Mouse (Mus musculus): ENCODE data around the gene Apobec3. TPM values are rescaled to one million over a fixed set of nuclear protein-coding genes. Genes with fewer than 3 reads are reported as not detected.
"Not testable (repeated sequence)": the region's sequence is repeated elsewhere in the genome, so short reads cannot be mapped to it uniquely, and the experiment has no call there.

Apobec3 gene
- polyA plus RNA-seq, 1 experiment from 2014 or later: 38.5 TPM

GRCm38 (mm10) chr15:79931496-79932141, 40.2 kb downstream of the Apobec3 start:
- Histone ChIP-seq H3K4me1 (peaks cover 44% of the 10 kb centered on the region), H3K4me3 (peak overlapping the region; percentile 63), H3K36me3 (no peaks in the 10 kb centered on the region), H3K27me3 (peaks cover 48% of the 10 kb centered on the region), H3K27ac (no peak overlapping the region), H3K4me2 (peak overlapping the region; percentile 92), H3K9me3 (no peaks in the 10 kb centered on the region), H3K9ac (no peak overlapping the region; the same call in 1 of the 2 replicates)
- WGBS: 20% methylated on average over 13 of the region's 13 CpGs
- no peak for ATAC-seq (ENCODE audit: borderline replicate concordance, extremely low read depth, low FRiP score, low TSS enrichment)

DNA sequence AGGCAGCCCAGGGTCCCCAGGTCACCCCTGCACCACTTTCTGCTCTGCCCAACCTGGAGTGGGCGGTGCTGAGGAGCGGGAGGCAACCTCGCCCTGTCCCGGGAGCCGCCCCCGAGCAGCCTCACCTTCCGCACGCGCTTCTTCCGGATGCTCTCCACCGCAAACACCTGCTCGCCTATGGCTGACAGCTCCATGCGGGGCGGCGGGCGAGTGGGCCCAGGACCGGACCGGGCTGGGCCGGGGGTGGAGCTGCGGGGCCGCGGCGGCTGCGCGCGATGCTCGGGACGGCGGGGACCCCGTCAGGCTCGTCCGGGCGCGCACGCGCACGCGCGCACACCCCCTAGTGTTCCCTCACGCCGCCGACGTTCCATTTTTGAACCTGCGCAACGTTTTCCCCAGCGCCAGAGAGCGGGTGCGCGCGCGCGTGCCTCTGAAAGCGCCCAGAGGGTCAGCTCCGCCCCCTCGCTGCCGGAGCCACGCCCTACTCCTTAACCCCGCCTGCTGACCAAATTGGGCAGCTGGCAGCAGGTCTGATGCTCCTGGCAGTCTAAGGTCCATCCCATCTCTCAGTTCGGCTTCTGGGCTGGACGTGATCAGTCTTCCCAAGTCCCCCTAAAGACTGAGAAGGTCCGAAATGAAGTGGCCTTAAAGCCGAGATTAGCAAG, 41.0 kb downstream of the Apobec3 start:
- Histone ChIP-seq H3K4me1 (peaks cover 39% of the 10 kb centered on the region), H3K27ac (peak overlapping the region; percentile 50; the same call in 1 of the 2 replicates), H3K9me3 (no peaks in the 10 kb centered on the region), H3K27me3 (peaks cover 48% of the 10 kb centered on the region), H3K36me3 (no peaks in the 10 kb centered on the region), H3K9ac (peak overlapping the region; percentile 37; the same call in 1 of the 2 replicates), H3K4me3 (peak overlapping the region; percentile 63), H3K4me2 (peak overlapping the region; percentile 92)
- 2% methylated on average over 60 of the region's 62 CpGs for WGBS
- ATAC-seq (ENCODE audit: borderline replicate concordance, extremely low read depth, low FRiP score, low TSS enrichment): peak; percentile 53

GRCm38 (mm10) chr15:79933052-79933669, 41.7 kb downstream of the Apobec3 start:
- H3K4me1 ChIP-seq: peaks cover 32% of the 10 kb centered on the region
- H3K9me3 ChIP-seq: no peaks in the 10 kb centered on the region
- H3K4me3 ChIP-seq: peak overlapping the region; percentile 63
- H3K36me3 ChIP-seq: no peaks in the 10 kb centered on the region
- WGBS: 5% methylated on average over 22 of the region's 22 CpGs
- H3K27me3 ChIP-seq: peaks cover 48% of the 10 kb centered on the region
- no peak overlapping the region for H3K27ac ChIP-seq
- no peak for ATAC-seq (ENCODE audit: borderline replicate concordance, extremely low read depth, low FRiP score, low TSS enrichment)
- peak overlapping the region; percentile 92 for H3K4me2 ChIP-seq
- no peak overlapping the region for H3K9ac ChIP-seq

DNA sequence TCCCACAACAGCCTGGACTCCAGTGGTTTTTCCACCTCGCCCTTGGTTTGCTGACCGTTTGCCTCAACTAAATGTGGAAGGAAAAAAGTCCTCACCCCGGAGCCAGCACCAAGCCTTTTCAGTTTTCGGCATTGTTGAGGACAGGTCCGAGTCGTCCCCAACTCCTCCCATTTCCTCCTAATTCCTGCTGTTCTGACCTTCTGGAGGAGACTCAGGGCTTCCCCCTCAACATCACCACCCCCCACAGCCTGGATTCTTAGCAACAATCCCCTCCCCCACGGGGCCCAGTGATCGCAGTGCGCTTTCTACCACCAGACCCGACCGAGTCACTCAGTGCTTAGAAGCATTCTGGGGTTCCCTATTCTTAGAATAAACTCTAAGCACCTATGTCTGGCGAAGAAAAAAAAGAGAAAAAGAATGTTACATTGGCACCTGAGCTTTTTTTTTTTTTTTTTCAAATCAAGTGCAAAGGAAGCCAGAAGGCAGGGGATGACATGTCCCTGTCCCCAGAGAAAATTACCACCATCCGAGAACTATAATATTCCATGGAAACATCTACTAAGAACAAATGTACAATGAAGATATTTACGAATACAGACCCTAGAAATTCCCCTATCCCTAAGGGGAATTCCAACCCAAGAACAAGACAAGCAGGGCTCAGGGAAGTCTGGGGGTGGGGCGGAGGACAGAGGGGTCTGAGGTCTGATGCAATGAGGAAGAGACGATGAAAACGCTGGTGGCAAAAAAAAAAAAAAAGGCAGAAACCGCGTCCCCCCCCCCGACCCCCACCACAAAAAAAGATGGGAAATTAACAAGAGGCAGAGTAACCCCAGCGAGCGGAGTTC, 42.4 kb downstream of the Apobec3 start:
- no peak overlapping the region for H3K9ac ChIP-seq
- no peaks in the 10 kb centered on the region for H3K36me3 ChIP-seq
- H3K4me1 ChIP-seq: peaks cover 29% of the 10 kb centered on the region
- H3K4me2 ChIP-seq: peak overlapping the region; percentile 92
- H3K27ac ChIP-seq: no peak overlapping the region
- peaks cover 48% of the 10 kb centered on the region for H3K27me3 ChIP-seq
- WGBS: 4% methylated on average over 22 of the region's 22 CpGs
- H3K4me3 ChIP-seq: peak overlapping the region; percentile 63; the same call in 1 of the 2 replicates
- no peaks in the 10 kb centered on the region for H3K9me3 ChIP-seq
- ATAC-seq (ENCODE audit: borderline replicate concordance, extremely low read depth, low FRiP score, low TSS enrichment): no peak

DNA sequence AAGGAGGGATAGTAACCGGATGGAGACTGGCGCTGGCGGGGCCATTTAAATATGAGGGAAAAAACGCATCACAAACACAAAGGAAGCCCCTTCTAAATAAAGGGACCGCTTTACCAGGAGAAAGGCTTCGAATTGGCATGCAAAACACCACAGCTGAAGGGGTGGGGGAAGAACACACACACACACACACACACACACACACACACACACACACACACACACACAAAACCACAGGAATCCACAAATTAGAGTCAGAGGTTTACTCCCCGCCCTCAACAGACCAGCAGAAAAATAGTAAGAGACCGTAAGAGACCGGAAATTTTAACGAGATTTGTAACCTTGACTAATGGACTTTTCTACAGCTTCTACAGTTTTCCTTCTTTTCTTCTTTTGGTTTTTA, 43.3 kb downstream of the Apobec3 start:
- Histone ChIP-seq H3K4me2 (no peak overlapping the region), H3K27ac (0 out of 2 replicates have a peak overlapping the region, but pooled peaks have one; percentile 27), H3K27me3 (peaks cover 48% of the 10 kb centered on the region)

DNA sequence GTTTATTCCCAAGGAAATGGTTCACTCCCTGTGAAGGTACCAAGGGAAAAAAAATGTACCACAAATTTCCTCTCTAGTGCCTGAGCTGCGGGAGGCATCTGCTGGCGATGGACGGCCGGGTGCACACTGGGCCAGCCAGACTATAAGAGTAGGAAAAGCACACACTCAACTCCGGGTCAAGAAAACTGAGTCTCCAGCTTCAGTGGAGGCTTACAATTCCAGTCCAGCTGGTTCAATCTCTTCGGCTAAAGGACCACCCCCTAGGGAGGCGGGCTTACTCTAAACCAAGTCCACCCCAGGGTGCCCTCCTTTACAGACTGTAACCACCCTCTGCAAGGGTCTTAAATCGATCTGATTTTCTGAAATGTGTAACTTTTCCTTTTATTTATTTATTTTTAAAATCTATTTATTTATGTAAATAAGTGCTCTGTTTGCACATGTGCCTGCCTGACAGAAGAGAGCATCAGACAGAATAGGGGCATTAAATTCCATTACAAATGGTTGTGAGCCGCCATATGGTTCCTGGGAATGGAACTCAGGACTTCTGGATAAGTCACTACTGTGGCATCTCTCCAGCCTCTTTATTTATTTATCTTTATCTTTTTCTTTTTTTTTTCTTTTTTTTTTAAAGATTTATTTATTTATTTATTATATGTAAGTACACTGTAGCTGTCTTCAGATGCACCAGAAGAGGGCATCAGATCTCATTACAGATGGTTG, 44.4 kb downstream of the Apobec3 start:
- 26% methylated on average over 9 of the region's 9 CpGs for WGBS
- Histone ChIP-seq H3K9ac (no peak overlapping the region), H3K4me1 (peaks cover 29% of the 10 kb centered on the region), H3K36me3 (no peaks in the 10 kb centered on the region), H3K4me2 (no peak overlapping the region), H3K27ac (peak overlapping the region; percentile 27; the same call in 1 of the 2 replicates), H3K27me3 (peaks cover 45% of the 10 kb centered on the region), H3K9me3 (no peaks in the 10 kb centered on the region), H3K4me3 (no peak overlapping the region)
- ATAC-seq (ENCODE audit: borderline replicate concordance, extremely low read depth, low FRiP score, low TSS enrichment): 0 out of 2 replicates have a peak, but pooled peaks have one; percentile 40

More for the DNA sequence above, 43.3 kb downstream of the Apobec3 start:
- no peaks in the 10 kb centered on the region for H3K36me3 ChIP-seq
- H3K9ac ChIP-seq: no peak overlapping the region
- WGBS: 8% methylated on average over 10 of the region's 10 CpGs
- H3K9me3 ChIP-seq: no peaks in the 10 kb centered on the region
- ATAC-seq (ENCODE audit: borderline replicate concordance, extremely low read depth, low FRiP score, low TSS enrichment): no peak
- no peak overlapping the region for H3K4me3 ChIP-seq
- peaks cover 29% of the 10 kb centered on the region for H3K4me1 ChIP-seq

- no peak for ATAC-seq (ENCODE audit: borderline replicate concordance, extremely low read depth, low FRiP score, low TSS enrichment)
- Histone ChIP-seq H3K27me3 (peaks cover 39% of the 10 kb centered on the region), H3K36me3 (no peaks in the 10 kb centered on the region)
These were observed 44.9 kb downstream of the Apobec3 start for GRCm38 (mm10) chr15:79936374-79936751.

DNA sequence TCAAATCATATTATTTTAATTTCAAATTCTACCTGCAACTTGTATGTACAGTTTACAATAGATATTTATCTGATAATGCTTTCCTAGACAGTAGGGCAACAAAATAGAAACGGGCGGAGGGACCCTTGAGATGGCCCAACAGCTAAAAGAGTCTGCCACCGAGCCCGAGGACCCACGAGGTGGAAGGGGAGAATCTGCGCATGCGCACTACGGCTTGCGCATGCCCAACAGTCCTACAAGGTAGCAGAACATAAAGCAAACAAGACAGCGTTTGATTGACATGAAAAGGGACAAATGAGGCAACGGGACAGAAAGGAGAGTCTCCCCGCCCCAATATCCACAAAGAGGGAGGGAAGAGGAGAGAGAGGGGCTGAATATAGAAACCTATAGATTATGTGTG, 47.6 kb downstream of the Apobec3 start:
- Histone ChIP-seq H3K4me1 (peaks cover 11% of the 10 kb centered on the region), H3K36me3 (no peaks in the 10 kb centered on the region), H3K4me3 (no peak overlapping the region), H3K27ac (no peak overlapping the region), H3K9ac (no peak overlapping the region), H3K9me3 (no peaks in the 10 kb centered on the region), H3K4me2 (no peak overlapping the region), H3K27me3 (peaks cover 13% of the 10 kb centered on the region)
- ATAC-seq (ENCODE audit: borderline replicate concordance, extremely low read depth, low FRiP score, low TSS enrichment): no peak
- WGBS: 87% methylated on average over 12 of the region's 12 CpGs

More at GRCm38 (mm10) chr15:79936374-79936751, 44.9 kb downstream of the Apobec3 start:
- Histone ChIP-seq H3K4me2 (no peak overlapping the region), H3K4me3 (no peak overlapping the region), H3K9ac (no peak overlapping the region), H3K4me1 (peaks cover 29% of the 10 kb centered on the region), H3K27ac (no peak overlapping the region), H3K9me3 (no peaks in the 10 kb centered on the region)
- 59% methylated on average over 7 of the region's 7 CpGs for WGBS

DNA sequence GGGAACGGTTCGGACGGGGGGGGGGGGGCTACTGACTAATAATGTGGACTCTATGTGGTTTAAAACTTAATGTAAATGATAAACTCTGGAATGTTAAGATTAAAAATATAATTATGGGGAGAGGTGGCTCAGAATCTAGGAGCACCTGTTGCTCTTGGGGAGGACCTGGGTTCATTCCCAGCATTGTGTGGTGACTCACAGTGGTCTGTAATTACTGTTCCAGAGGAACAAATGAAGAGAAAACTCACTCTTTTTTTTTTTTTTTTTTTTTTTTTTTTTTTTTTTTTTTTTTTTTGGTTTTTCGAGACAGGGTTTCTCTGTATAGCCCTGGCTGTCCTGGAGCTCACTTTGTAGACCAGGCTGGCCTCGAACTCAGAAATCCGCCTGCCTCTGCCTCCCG, 48.0 kb downstream of the Apobec3 start:
- H3K27ac ChIP-seq; H3K4me2 ChIP-seq; H3K4me1 ChIP-seq; H3K9ac ChIP-seq; H3K4me3 ChIP-seq; H3K9me3 ChIP-seq; H3K36me3 ChIP-seq; H3K27me3 ChIP-seq; ATAC-seq (ENCODE audit: borderline replicate concordance, extremely low read depth, low FRiP score, low TSS enrichment): not testable (repeated sequence)
- 75% methylated on average over 5 of the region's 7 CpGs for WGBS

GRCm38 (mm10) chr15:79939913-79940312, 48.5 kb downstream of the Apobec3 start:
- WGBS: 85% methylated on average over 16 of the region's 16 CpGs
- Histone ChIP-seq H3K4me2 (no peak overlapping the region), H3K4me3 (no peak overlapping the region), H3K36me3 (no peaks in the 10 kb centered on the region), H3K27me3 (peaks cover 5% of the 10 kb centered on the region; the same call in 1 of the 2 replicates), H3K9ac (no peak overlapping the region), H3K9me3 (no peaks in the 10 kb centered on the region), H3K27ac (no peak overlapping the region), H3K4me1 (peaks cover 2% of the 10 kb centered on the region)
- ATAC-seq (ENCODE audit: borderline replicate concordance, extremely low read depth, low FRiP score, low TSS enrichment): no peak

DNA sequence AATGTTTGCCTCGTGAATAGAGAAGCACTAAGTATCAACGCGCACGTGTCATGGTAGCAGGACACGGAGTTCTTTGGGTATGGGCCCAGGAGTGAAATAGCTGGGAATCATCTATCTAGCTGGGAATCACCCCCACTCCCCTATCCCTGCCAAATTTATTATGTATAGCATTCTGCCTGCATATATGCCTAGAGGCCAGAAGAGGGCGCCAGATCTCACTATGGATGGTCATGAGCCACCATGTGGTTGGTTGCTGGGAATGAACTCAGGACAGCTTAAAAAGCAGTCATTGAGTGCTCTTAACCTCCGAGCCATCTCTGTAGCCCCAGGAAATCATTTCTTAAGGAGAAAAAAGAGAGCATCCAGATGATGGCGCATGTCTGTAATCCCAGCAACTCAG, 49.5 kb downstream of the Apobec3 start:
- H3K4me3 ChIP-seq: no peak overlapping the region
- H3K9me3 ChIP-seq: no peaks in the 10 kb centered on the region
- H3K27ac ChIP-seq: no peak overlapping the region
- no peaks in the 10 kb centered on the region; the same call in 1 of the 2 replicates for H3K27me3 ChIP-seq
- H3K4me2 ChIP-seq: no peak overlapping the region
- no peaks in the 10 kb centered on the region for H3K4me1 ChIP-seq
- 16% methylated on average over 8 of the region's 8 CpGs for WGBS
- H3K36me3 ChIP-seq: no peaks in the 10 kb centered on the region
- H3K9ac ChIP-seq: no peak overlapping the region
- no peak for ATAC-seq (ENCODE audit: borderline replicate concordance, extremely low read depth, low FRiP score, low TSS enrichment)

All from lung, embryonic 15.5 days (tissue).